Mouse (Mus musculus): ENCODE measurements at regions not wholly inside any gene's neighbourhood (a gene's known extent, or its start where the extent isn't known, plus 50 kb on each side); places are given as distances from the start of the nearest gene placed in this dataset.

GRCm38 (mm10) chr14:76243581-76244337, 133.1 kb downstream of the Nufip1 start:
- TF ChIP-seq MAFK (IDR thresholded peaks at IDR 0.05; ENCODE audit: insufficient read depth, low read depth, low read length), result no peak
- no peak for TF ChIP-seq HCFC1 (IDR thresholded peaks at IDR 0.05; ENCODE audit: borderline replicate concordance, insufficient read depth, low read length)
- no peak for TF ChIP-seq ZNF384 (IDR thresholded peaks at IDR 0.05; ENCODE audit: low read depth, low read length)
- no peak for TF ChIP-seq CHD2 (IDR thresholded peaks at IDR 0.05; ENCODE audit: low read depth, low read length)
- no peak for TF ChIP-seq ZC3H11A (IDR thresholded peaks at IDR 0.05; ENCODE audit: borderline replicate concordance, low read depth, low read length)
